In the genomic region with DNA sequence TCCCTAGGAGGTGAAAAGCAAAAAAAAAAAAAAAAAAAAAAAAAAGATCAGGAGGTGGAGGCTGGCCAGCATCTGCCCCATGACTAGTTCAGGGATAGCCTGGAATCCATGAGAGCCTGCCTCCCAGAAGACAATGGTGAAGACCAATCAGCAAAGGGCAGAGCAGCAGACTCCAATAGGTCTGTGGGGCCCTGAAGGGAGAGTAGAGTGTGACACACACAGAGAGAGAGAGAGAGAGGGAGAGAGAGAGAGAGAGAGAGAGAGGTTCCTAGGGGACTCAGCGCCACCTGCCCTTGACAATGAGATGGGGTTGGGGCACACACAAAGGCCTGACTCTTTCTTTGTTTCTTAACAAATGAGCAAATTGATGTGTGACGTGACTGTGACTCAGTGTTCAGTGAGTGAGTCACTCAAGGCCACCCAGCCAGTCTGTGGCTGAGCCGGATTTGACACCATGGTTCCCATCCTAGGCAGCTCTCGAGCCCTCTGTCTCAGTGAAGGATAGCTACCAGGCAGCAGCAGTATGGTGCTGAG, we compare ENCODE assay signal across 10 mouse cellular contexts. TPM values are rescaled to one million over a fixed set of nuclear protein-coding genes. Genes with fewer than 3 reads are reported as not detected.
DNase-seq lines count a peak whose midpoint lies in the region; ATAC-seq and TF ChIP-seq lines count a peak whose summit lies in the region.
"Had no signal": no experiment of that assay in that cellular context is flagged by ENCODE, and none has a peak within 500 bp of the region (broad histone marks: within the 10 kb centered on the region; RNA-seq: fewer than 3 reads in every experiment).

No protein-coding gene starts in this region.

- 25% methylated on average over 4 of the region's 4 CpGs for WGBS in forebrain, embryonic 16.5 days
- 33% methylated on average over 4 of the region's 4 CpGs for WGBS in midbrain, postnatal 0 days

- H3K9ac ChIP-seq in MEL (ENCODE audit: control insufficient read depth, low read depth, low read length, poor library complexity, severe bottlenecking): no peak overlapping the region
- no peak overlapping the region for H3K9ac ChIP-seq in forebrain, embryonic 16.5 days (replicated peaks; ENCODE audit: low read depth, low read length)
- H3K9ac ChIP-seq in midbrain, postnatal 0 days (replicated peaks; ENCODE audit: low read length, poor library complexity, severe bottlenecking): no peak overlapping the region

- TF ChIP-seq EP300 in MEL (IDR thresholded peaks at IDR 0.05; ENCODE audit: low read depth in 1 of 2, low read length in 2 of 2): no peak

- no peak for TF ChIP-seq CTCF in MEL (IDR thresholded peaks at IDR 0.05 in 2 of 3, conservative IDR thresholded peaks at IDR 0.05 in 1 of 3; ENCODE audit: control insufficient read depth in 1 of 3, insufficient read depth in 1 of 3, low read depth in 2 of 3, low read length in 3 of 3, poor library complexity in 1 of 3, severe bottlenecking in 1 of 3)
- TF ChIP-seq CTCF in midbrain, postnatal 0 days (IDR thresholded peaks at IDR 0.05): no peak

- H3K79me2 ChIP-seq in MEL (ENCODE audit: control insufficient read depth, insufficient read depth, low read length, poor library complexity): no peaks in the 10 kb centered on the region

- ATAC-seq in forebrain, embryonic 16.5 days: peak; percentile 9; the same call in 1 of the 2 replicates
- no peak for ATAC-seq in midbrain, postnatal 0 days (ENCODE audit: low FRiP score)
- ATAC-seq in erythroblast, adult 5-6 weeks (replicated peaks; ENCODE audit: low FRiP score, poor library complexity, severe bottlenecking): no peak

- no peaks in the 10 kb centered on the region for H3K36me3 ChIP-seq in MEL (ENCODE audit: control insufficient read depth in 1 of 2, insufficient read depth in 2 of 2, low read length in 2 of 2)
- no peaks in the 10 kb centered on the region for H3K36me3 ChIP-seq in forebrain, embryonic 16.5 days (ENCODE audit: control insufficient read depth, insufficient read depth)
- no peaks in the 10 kb centered on the region for H3K36me3 ChIP-seq in midbrain, postnatal 0 days (ENCODE audit: insufficient read depth, low read length)

- H3K4me3 ChIP-seq in MEL (ENCODE audit: control insufficient read depth in 1 of 2, insufficient read depth in 1 of 2, low read depth in 2 of 2, low read length in 2 of 2): no peak overlapping the region
- no peak overlapping the region for H3K4me3 ChIP-seq in forebrain, embryonic 16.5 days (replicated peaks; ENCODE audit: low read length)
- no peak overlapping the region for H3K4me3 ChIP-seq in midbrain, postnatal 0 days (ENCODE audit: low read depth, low read length)

- no peak overlapping the region for H3K27ac ChIP-seq in MEL (ENCODE audit: control insufficient read depth, low read depth, low read length)
- H3K27ac ChIP-seq in forebrain, embryonic 16.5 days (ENCODE audit: low read length): peak overlapping the region; percentile 73
- H3K27ac ChIP-seq in midbrain, postnatal 0 days (ENCODE audit: low read depth, low read length): no peak overlapping the region

- DNase-seq in MEL (ENCODE audit: low read depth, low spot score): peak; percentile 42
- DNase-seq in adrenal gland, postnatal 10 days: peak; percentile 75
- peak; percentile 29 for DNase-seq in midbrain, postnatal 0 days (ENCODE audit: low spot score)
- DNase-seq in kidney, adult 11 months: no peak
- DNase-seq in B cell, adult 2 months: no peak

- H3K4me2 ChIP-seq in forebrain, embryonic 16.5 days (ENCODE audit: low read length): no peak overlapping the region
- H3K4me2 ChIP-seq in midbrain, postnatal 0 days (ENCODE audit: low read depth, low read length, poor library complexity, severe bottlenecking): no peak overlapping the region
- H3K4me2 ChIP-seq: heart, embryonic 11.5 days had no signal

- no peaks in the 10 kb centered on the region for H3K9me3 ChIP-seq in MEL (replicated peaks; ENCODE audit: insufficient read depth, low read length)
- H3K9me3 ChIP-seq in forebrain, embryonic 16.5 days (ENCODE audit: control insufficient read depth, low read length): no peaks in the 10 kb centered on the region
- H3K9me3 ChIP-seq in midbrain, postnatal 0 days (ENCODE audit: low read length): no peaks in the 10 kb centered on the region

- no peak for TF ChIP-seq POLR2A in MEL (IDR thresholded peaks at IDR 0.05; ENCODE audit: control insufficient read depth in 1 of 2, insufficient read depth in 1 of 2, low read depth in 1 of 2, low read length in 2 of 2, poor library complexity in 1 of 2)

- H3K27me3 ChIP-seq in MEL (ENCODE audit: control insufficient read depth in 1 of 2, insufficient read depth in 2 of 2, low read length in 2 of 2): peaks cover 0 to 3% of the 10 kb centered on the region in 2 experiments
- H3K27me3 ChIP-seq in forebrain, embryonic 16.5 days (replicated peaks; ENCODE audit: control insufficient read depth, insufficient read depth, low read length): no peaks in the 10 kb centered on the region
- H3K27me3 ChIP-seq in midbrain, postnatal 0 days (ENCODE audit: insufficient read depth, low read length): no peaks in the 10 kb centered on the region

- no peak for TF ChIP-seq RAD21 in MEL (IDR thresholded peaks at IDR 0.05; ENCODE audit: low read depth, low read length)

- peaks cover 0 to 4% of the 10 kb centered on the region in 2 experiments; a peak in 2 of 4 replicates for H3K4me1 ChIP-seq in MEL (ENCODE audit: control insufficient read depth in 1 of 2, insufficient read depth in 2 of 2, low read length in 2 of 2)
- peaks cover 23% of the 10 kb centered on the region for H3K4me1 ChIP-seq in forebrain, embryonic 16.5 days (replicated peaks; ENCODE audit: control insufficient read depth, insufficient read depth, low read length)
- H3K4me1 ChIP-seq in midbrain, postnatal 0 days (ENCODE audit: insufficient read depth, low read length): peaks cover 10% of the 10 kb centered on the region

TF ChIP-seq in MEL, 35 proteins besides CTCF, POLR2A, EP300 and RAD21:
- no peak for TF ChIP-seq USF2 (IDR thresholded peaks at IDR 0.05; ENCODE audit: borderline replicate concordance in 1 of 2, insufficient read depth in 1 of 2, low read depth in 1 of 2, low read length in 2 of 2)
- no peak for TF ChIP-seq CHD1 (IDR thresholded peaks at IDR 0.05; ENCODE audit: low read depth, low read length)
- TF ChIP-seq RCOR1 (IDR thresholded peaks at IDR 0.05; ENCODE audit: low read depth, low read length): no peak
- TF ChIP-seq MEF2A (IDR thresholded peaks at IDR 0.05; ENCODE audit: extremely low read depth, insufficient replicate concordance, low read depth, low read length, poor library complexity, severe bottlenecking): no peak
- TF ChIP-seq TBP (IDR thresholded peaks at IDR 0.05; ENCODE audit: low read depth, low read length): 0 out of 2 replicates have a peak, but pooled peaks have one; percentile 27
- no peak for TF ChIP-seq POLR2AphosphoS5 (IDR thresholded peaks at IDR 0.05; ENCODE audit: borderline replicate concordance, low read depth, low read length)
- TF ChIP-seq KAT2A (conservative IDR thresholded peaks at IDR 0.05; ENCODE audit: low read depth, low read length): no peak

RNA-seq across cellular contexts. Expression of a gene that starts 52.9 kb away (rescaled TPM):
- not detected in 2 replicates for total RNA-seq in MEL (2012; rRNA removed)
- polyA plus RNA-seq in MEL (2012; ENCODE audit: insufficient read depth in 1 of 2, insufficient read length in 2 of 2, low read depth in 1 of 2, low replicate concordance in 2 of 2, missing spikeins in 1 of 2): not detected
- total RNA-seq in adrenal gland, postnatal 10 days (2021): not detected
- polyA plus RNA-seq in forebrain, embryonic 16.5 days (2015; fragmentation: Nextera tagmentation; extraction: Ambion mirVana): not detected in 2 replicates
- total RNA-seq in midbrain, postnatal 0 days (2014; rRNA removed): not detected in 2 replicates
- polyA plus RNA-seq in midbrain, postnatal 0 days (2015; fragmentation: Nextera tagmentation; extraction: Ambion mirVana): not detected in 2 replicates
- total RNA-seq in erythroblast, adult 5-6 weeks (2015; ENCODE audit: low replicate concordance): not detected in 2 replicates
- total RNA-seq in erythroblast, adult 5-6 weeks (2017; ENCODE audit: low replicate concordance): not detected in 2 replicates
- total RNA-seq: neutrophil, adult 5-6 weeks had no signal
- polyA plus RNA-seq: heart, embryonic 11.5 days; limb, embryonic 11.5 days had no signal

Comparison
In these comparisons a context has a peak if more than half of its experiments do, and no peak if none do; other contexts are left out.
1. DNase-seq: peak in MEL (single experiment), adrenal gland, postnatal 10 days (single experiment) and midbrain, postnatal 0 days (single experiment); none in kidney, adult 11 months (single experiment) and B cell, adult 2 months (0 of 2).